8 mouse cellular contexts compared by ENCODE assay signal in genomic region chr9:47532215-47532865, GRCm38 (mm10). TPM values are rescaled to one million over a fixed set of nuclear protein-coding genes. Genes with fewer than 3 reads are reported as not detected.
DNase-seq lines count a peak whose midpoint lies in the region; ATAC-seq and TF ChIP-seq lines count a peak whose summit lies in the region.

No protein-coding gene starts in this region.

- peak overlapping the region; percentile 83 for H3K9ac ChIP-seq in forebrain, embryonic 15.5 days (replicated peaks)
- peak overlapping the region; percentile 85 for H3K9ac ChIP-seq in limb, embryonic 11.5 days (ENCODE audit: low read length)
- peak overlapping the region; percentile 93 for H3K9ac ChIP-seq in neural tube, embryonic 12.5 days

- peak; percentile 31 to 45 for DNase-seq in layer of hippocampus, adult 2 months (ENCODE audit: low spot score in 2 of 2)
- DNase-seq in layer of hippocampus, adult 8-10 months (ENCODE audit: low spot score in 2 of 2) = no peak
- peak; percentile 32 for DNase-seq in cerebellum, adult 11-12 months
- DNase-seq in limb, embryonic 11.5 days (ENCODE audit: low spot score) = peak; percentile 53
- DNase-seq in ovary, postnatal 36 days (ENCODE audit: low spot score) = no peak

- no peak for TF ChIP-seq CTCF in layer of hippocampus, adult 2 months (conservative IDR thresholded peaks at IDR 0.05)

- H3K27ac ChIP-seq in layer of hippocampus, adult 2 months = peak overlapping the region; percentile 98
- H3K27ac ChIP-seq in forebrain, embryonic 15.5 days (replicated peaks) = peak overlapping the region; percentile 92; the same call in 1 of the 2 replicates
- H3K27ac ChIP-seq in limb, embryonic 11.5 days (replicated peaks; ENCODE audit: low read depth, low read length) = no peak overlapping the region
- no peak overlapping the region for H3K27ac ChIP-seq in neural tube, embryonic 12.5 days

- H3K36me3 ChIP-seq in forebrain, embryonic 15.5 days = no peaks in the 10 kb centered on the region
- no peaks in the 10 kb centered on the region for H3K36me3 ChIP-seq in limb, embryonic 11.5 days (ENCODE audit: control insufficient read depth, insufficient read depth, low read length)
- no peaks in the 10 kb centered on the region for H3K36me3 ChIP-seq in neural tube, embryonic 12.5 days

- H3K27me3 ChIP-seq in forebrain, embryonic 15.5 days = no peaks in the 10 kb centered on the region
- 0 out of 2 replicates have a peak, but pooled peaks cover 3% of the 10 kb centered on the region for H3K27me3 ChIP-seq in limb, embryonic 11.5 days (ENCODE audit: control insufficient read depth, insufficient read depth, low read length)
- H3K27me3 ChIP-seq in neural tube, embryonic 12.5 days (replicated peaks) = no peaks in the 10 kb centered on the region

- under 1% methylated on average over 20 of the region's 20 CpGs for WGBS in forebrain, embryonic 15.5 days
- 5% methylated on average over 20 of the region's 20 CpGs for WGBS in limb, embryonic 11.5 days
- 3% methylated on average over 20 of the region's 20 CpGs for WGBS in neural tube, embryonic 12.5 days

- H3K4me2 ChIP-seq in forebrain, embryonic 15.5 days (replicated peaks) = peak overlapping the region; percentile 73
- peak overlapping the region; percentile 90 for H3K4me2 ChIP-seq in limb, embryonic 11.5 days (ENCODE audit: low read depth, severe bottlenecking)
- peak overlapping the region; percentile 65 for H3K4me2 ChIP-seq in neural tube, embryonic 12.5 days (replicated peaks)

- H3K9me3 ChIP-seq in forebrain, embryonic 15.5 days = no peaks in the 10 kb centered on the region
- H3K9me3 ChIP-seq in limb, embryonic 11.5 days (ENCODE audit: control insufficient read depth, low read length) = no peaks in the 10 kb centered on the region
- no peaks in the 10 kb centered on the region for H3K9me3 ChIP-seq in neural tube, embryonic 12.5 days

- H3K4me1 ChIP-seq in forebrain, embryonic 15.5 days = peaks cover 57% of the 10 kb centered on the region
- peaks cover 11% of the 10 kb centered on the region; the same call in 1 of the 2 replicates for H3K4me1 ChIP-seq in limb, embryonic 11.5 days (ENCODE audit: control insufficient read depth, insufficient read depth, low read length)
- H3K4me1 ChIP-seq in neural tube, embryonic 12.5 days = peaks cover 27% of the 10 kb centered on the region

- ATAC-seq in forebrain, embryonic 15.5 days (replicated peaks) = no peak
- ATAC-seq in limb, embryonic 11.5 days (ENCODE audit: insufficient number of reproducible peaks, low FRiP score, low TSS enrichment, low read depth) = no peak
- ATAC-seq in neural tube, embryonic 12.5 days (ENCODE audit: low FRiP score, low read depth) = no peak
- ATAC-seq in inflammation-experienced regulatory T-cells, adult 6 months = no peak

- H3K4me3 ChIP-seq in layer of hippocampus, adult 2 months = peak overlapping the region; percentile 99
- peak overlapping the region; percentile 66 for H3K4me3 ChIP-seq in forebrain, embryonic 15.5 days
- peak overlapping the region; percentile 64 for H3K4me3 ChIP-seq in limb, embryonic 11.5 days (ENCODE audit: low read depth, low read length)
- H3K4me3 ChIP-seq in neural tube, embryonic 12.5 days = peak overlapping the region; percentile 87

RNA-seq across cellular contexts. Expression of gene Cadm1, which starts 2.4 kb away (rescaled TPM):
- total RNA-seq in layer of hippocampus, adult 2 months (2021) = 100 to 1,000 TPM; 237 to 250 TPM
- 100 to 1,000 TPM; 270 to 291 (median 280) TPM for total RNA-seq in layer of hippocampus, adult 8-10 months (2022)
- polyA plus RNA-seq in forebrain, embryonic 15.5 days (2015; fragmentation: Nextera tagmentation; extraction: Ambion mirVana) = 202 and 218 TPM in 2 replicates
- 57.3 and 61.0 TPM in 2 replicates for polyA plus RNA-seq in limb, embryonic 11.5 days (2014; fragmentation: Nextera tagmentation; extraction: Ambion mirVana)
- polyA plus RNA-seq in neural tube, embryonic 12.5 days (2016; fragmentation: Nextera tagmentation; extraction: Ambion mirVana) = 135 and 145 TPM in 2 replicates
- under 1 TPM in 1 of 3 experiments, not detected in 2; 0.42 TPM for polyA plus RNA-seq in inflammation-experienced regulatory T-cells, adult 6 months (2017; shearing (Covaris generic))

Comparison
In these comparisons a context has a peak if more than half of its experiments do, and no peak if none do; other contexts are left out.
1. DNase-seq: peak in layer of hippocampus, adult 2 months (2 of 2), cerebellum, adult 11-12 months (single experiment) and limb, embryonic 11.5 days (single experiment); none in layer of hippocampus, adult 8-10 months (0 of 2) and ovary, postnatal 36 days (single experiment).
2. H3K27ac ChIP-seq: peak in layer of hippocampus, adult 2 months (single experiment) and forebrain, embryonic 15.5 days (single experiment); none in limb, embryonic 11.5 days (single experiment) and neural tube, embryonic 12.5 days (single experiment).
3. RNA of gene Cadm1, which starts 2.4 kb away (polyA plus RNA-seq): 202 to 218 TPM in forebrain, embryonic 15.5 days, 135 to 145 TPM in neural tube, embryonic 12.5 days and 57.3 to 61.0 TPM in limb, embryonic 11.5 days; 0.42 TPM in inflammation-experienced regulatory T-cells, adult 6 months; every median in the first group is over 10 times any median in the second.
4. Peak in every context shown above with its lines, with median percentiles within 50 percentile points of each other: H3K4me3 ChIP-seq, H3K4me2 ChIP-seq and H3K9ac ChIP-seq.